Mouse (Mus musculus): ENCODE results near the gene 4931428F04Rik.
"Not testable (repeated sequence)": the region's sequence is repeated elsewhere in the genome, so short reads cannot be mapped to it uniquely, and the experiment has no call there.

The 4931428F04Rik gene

DNA sequence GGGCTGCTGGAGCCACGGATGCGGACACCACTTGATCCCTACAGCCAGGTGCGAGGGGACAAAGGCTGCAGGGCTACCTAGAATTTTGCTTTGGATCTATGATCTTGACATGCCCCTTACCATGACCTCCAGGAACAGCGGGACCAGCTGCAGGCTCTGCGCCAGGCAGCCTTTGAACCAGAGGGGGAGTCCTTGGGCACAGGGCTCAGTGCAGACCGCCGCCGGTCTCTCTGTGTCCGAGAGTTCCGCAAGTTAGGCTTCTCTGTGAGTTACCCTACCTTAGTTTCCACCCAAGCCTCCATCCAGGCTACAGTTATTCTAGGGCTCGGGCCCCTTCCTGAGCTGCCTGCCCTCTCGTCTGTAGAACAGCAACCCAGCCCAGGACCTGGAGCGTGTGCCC, 18.0 kb upstream of the 4931428F04Rik start:
- no peak for DNase-seq (ENCODE audit: low spot score)

DNA sequence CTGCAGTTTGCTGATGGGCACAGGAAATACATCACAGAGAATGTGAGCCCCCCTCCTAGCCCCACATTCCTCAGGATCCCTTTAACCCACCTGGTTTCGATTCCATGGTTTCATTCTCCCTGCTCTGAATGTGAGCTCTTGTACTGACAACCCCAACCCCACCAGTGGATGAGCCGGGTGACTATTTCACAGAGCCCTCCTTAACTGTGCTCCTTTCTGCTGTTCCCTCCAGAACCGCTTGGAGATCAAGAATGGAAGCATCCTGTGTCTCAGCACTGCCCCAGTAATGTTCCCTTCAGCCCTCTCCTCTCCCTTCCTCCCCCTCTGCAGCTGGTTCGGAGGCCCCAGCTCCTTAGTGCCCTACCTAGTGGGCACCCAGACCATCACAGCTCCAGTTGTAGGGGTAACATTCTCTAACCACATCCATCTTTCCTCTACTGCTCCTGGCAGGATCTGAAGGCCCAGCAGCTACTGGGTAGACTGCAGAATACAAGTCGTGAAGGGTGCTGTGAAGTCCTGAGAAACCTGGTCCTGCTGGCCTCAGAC, 16.6 kb upstream of the 4931428F04Rik start:
- no peak for DNase-seq (ENCODE audit: low spot score)

DNA sequence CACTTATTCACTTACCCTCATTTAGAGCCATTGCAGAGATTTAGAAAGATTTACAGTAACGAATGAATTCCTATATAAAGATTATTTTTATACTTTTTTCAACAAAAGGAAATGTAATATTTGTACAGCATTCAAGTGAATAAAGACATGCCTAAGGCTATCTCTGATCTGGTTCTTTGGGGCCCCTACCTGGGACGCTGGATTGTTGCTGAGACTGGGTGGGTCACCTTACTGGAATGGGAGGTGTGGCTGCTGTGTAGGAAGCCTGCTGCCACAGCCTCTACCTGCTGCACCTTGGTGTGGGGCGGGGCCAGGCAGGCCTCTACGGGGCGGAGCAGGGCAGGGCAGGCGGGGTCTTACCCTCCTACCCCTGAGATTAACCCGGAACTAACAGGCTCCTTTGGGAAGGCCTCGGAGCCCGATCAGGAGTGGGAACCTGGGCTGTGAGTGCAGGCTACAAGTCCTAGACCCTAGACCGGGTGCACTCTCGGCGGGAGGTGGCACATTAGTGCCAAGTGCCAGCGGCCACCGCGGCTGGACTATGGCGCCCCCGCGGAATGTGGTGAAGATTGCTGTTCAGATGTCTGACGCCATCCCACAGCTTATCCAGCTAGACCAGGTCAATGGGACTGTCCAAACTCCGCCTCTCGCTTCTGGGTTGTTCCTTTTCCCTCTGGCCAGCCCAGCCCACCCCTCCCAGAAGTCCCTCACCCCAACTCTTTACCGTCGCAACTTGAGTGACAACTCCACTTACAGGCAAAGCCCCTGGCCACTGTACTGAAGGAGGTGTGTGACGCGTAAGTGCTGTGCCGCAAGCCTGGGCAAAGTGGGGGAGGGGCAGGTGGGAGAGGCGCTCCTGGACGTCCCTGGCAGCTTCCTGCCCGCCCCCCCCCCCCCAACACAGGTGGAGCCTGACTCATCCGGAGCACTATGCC, 15.8 kb upstream of the 4931428F04Rik start, which contains the start of gene Elmo3:
Gene Elmo3, plus strand, starts transcription at position 391 of the 935 bp plus-strand sequence.
- peak; percentile 42 for DNase-seq (ENCODE audit: low spot score)

DNA sequence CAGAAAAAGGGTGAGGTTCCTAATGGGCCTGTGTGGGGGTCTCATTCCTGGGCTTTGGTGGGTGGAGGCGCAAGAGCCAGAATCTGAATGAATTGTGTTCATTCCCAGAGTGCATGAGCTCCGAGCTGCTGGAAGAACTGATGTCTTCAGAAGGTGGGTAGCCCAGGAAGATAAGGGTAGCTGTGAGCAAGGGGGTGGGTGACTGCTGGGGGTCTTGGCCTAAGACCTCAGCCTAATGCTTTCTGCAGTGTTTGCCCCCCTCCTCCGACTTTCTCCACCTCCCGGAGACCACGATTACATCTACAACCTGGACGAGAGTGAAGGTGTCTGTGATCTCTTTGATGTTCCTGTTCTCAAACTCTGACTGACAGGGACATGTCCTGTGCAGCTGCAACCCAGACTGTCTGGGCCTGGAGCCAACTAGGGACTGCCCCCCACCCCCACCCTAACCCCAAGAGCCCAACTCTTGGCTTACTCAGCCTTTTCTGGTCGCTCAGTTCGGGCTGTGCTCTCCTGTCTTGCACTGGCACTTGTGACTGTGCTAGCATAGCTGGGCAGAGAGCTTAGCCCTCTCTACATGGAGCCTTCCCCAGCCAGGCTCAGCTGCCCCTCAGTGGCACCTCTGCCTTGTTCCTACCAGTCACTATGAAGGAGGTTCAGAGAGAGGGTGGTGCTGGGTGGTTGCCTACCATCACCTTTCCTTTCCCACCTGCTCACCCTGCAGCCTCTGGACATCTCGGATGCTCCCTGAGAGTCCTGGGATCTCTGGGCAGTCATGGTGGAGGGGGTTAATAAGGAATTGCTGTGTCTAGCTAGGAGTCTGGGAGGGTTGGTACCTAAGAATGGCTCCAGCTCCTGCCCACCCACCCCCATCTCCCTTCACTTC, 14.9 kb upstream of the 4931428F04Rik start:
- DNase-seq (ENCODE audit: low spot score): no peak

DNA sequence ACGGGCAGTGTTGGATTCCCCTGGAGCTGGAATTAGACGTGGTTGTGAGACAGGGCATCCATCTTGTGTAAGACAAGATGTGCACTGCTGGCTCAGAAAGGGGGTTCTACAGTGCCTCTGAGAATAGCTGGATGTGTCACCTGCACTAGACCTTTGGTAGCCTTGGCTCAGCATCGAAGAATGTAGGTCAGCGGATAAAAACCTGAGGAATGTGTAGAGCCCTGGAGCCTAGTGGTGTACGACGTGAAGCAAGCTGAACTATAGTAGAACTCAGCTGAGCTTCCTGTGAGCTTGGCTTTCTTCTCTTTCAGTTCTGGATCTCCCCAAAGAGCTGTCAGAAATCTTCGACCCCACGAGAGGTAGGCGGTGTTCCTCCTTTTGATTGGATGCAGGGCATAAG, 14.2 kb upstream of the 4931428F04Rik start:
- DNase-seq (ENCODE audit: low spot score): no peak

DNA sequence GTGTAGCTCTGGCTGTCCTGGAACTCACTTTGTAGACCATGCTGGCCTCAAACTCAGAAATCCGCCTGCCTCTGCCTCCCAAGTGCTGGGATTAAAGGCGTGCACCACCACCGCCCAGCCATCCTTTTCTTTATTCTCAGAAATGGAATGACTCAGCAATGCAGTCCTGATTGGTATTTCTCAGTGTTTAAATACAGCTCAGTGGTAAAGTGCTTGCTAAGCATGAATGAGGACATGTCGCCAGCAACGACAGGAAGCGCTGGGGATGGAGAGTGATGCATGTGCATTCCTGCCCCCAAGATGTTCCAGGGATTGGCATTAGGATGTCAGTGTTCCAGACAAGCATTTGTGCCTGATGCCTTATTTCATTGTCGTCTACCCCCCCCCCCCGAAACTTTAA, 13.7 kb upstream of the 4931428F04Rik start:
- no peak for DNase-seq (ENCODE audit: low spot score)

DNA sequence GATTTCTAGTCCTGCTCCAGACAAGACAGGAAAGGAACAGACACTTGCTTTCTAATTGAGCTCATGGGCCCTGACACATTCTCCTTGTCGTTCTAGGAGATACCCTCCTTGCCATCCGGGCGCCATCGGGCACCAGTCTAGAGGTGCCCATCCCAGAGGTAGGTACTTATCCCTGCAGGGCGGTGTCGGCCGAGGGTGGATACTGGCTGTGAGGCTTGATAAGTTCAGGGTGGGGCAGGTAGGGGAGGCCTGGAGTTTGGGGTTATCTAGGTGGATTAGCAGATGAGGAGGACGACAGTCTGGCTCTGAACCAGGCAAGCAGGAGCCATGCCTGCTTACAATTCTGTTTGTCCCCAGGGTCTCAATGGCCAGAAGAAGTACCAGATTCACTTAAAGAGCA, 10.3 kb upstream of the 4931428F04Rik start:
- no peak for DNase-seq (ENCODE audit: low spot score)

DNA sequence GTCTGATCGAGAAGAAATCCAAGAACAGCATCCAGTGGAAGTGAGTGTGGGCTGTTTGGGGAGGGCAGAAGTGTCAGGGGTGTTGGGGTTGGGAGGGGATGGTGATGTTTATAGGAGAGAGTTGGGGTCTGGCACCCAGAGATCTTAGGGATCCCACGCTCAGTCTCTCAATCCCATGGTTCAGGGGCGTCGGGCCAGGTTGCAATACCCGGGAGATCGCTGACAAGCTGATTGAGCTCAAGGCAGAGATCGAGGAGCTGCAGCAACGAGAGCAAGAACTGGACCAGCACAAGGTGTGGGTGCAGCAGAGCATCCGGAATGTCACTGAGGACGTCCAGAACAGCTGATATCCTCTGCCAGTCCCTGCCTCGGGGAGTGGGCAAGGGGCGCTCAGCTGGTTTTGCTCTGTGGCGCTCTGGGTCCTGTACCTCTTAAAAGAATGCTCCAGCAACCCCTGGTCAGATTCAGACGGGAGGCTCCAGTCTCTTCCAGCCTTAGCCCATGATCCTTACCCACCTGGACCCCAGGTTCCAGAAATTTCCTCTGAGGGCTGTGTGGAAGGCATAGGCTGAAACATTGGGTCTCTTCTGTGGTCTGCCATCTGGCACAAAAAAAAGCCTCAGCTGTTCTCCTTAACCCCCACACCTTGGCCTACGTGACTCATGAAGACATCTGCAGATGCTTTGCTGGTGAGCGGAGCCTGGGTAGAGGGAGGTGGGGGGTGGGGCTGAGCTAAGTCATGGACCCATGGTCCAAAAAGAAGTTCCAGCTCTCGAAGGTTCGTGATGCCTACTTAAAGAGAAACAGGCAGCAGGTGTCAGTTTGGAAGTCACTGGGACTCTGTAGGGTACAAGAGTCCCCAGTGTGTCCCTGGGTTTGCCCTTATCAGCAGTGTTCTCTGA, 8.9 kb upstream of the 4931428F04Rik start:
- no peak for DNase-seq (ENCODE audit: low spot score)

DNA sequence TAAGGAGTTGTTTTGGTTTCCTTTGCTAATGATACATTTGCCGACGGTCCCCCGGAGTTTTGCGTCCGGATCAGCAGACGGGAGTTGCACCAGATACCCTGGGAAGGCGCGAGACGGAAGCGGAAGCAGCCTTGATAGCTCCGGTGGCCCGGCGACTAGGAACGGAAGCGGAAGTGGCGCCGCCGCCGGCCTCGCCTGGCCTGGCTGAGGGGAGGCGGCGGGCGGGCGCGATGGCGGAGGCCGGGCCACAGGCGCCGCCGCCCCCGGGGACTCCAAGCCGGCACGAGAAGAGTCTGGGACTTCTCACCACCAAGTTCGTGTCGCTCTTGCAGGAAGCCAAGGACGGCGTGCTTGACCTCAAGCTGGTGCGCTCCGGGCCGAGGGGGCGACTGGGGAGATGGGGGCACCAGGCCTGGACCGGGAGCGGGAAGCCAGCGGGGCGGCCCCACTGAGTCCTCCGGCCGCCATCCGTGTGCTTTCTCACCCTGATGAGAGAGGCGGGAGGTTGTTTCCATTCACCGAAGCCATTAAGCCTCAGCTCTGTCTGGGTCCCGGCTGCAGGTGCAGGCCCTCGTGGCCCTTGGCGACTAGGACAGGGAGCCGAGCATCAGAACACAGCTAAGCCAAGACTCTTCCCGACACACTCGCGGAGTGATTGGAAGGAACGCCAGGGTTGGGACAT, 8.0 kb upstream of the 4931428F04Rik start, which contains the start of gene E2f4:
Gene E2f4, plus strand, starts transcription at position 153 of the 682 bp plus-strand sequence.
- DNase-seq (ENCODE audit: low spot score): peak; percentile 60

DNA sequence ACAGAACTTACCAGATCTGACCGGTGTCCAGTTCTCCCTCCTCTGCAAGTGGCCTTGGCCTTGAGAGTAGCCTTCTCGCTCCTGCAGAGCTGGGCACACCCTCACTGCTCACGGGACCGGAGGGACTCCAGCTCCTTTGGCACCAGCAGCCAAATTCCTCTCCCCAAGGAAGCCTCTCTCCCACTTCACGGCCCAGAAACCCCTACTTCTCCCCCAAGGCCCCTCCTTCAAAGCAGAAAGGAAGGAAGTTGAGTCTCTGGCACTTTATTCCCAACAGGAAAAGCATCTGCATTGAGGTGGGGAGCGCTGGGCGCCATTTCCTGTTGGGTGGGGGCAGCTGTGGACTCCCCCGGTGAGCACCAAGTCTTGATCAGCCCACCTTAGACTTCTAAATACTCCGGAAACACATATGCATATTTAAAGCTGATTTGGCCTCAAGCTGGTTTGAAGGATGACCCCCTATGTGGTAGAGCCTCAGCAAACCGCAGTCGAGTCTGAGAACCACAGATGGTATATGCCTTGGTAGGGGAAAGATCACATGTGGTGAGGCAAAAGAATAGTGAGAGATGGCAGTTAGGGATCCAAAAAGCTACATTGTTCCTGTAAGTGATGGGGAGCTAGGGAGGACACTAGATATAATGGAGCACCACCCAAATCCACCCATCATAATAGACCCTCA, 6.4 kb upstream of the 4931428F04Rik start, which contains the start of gene Exoc3l:
Gene Exoc3l, minus strand, starts transcription at position 207 of the 679 bp plus-strand sequence.
- no peak for DNase-seq (ENCODE audit: low spot score)

DNA sequence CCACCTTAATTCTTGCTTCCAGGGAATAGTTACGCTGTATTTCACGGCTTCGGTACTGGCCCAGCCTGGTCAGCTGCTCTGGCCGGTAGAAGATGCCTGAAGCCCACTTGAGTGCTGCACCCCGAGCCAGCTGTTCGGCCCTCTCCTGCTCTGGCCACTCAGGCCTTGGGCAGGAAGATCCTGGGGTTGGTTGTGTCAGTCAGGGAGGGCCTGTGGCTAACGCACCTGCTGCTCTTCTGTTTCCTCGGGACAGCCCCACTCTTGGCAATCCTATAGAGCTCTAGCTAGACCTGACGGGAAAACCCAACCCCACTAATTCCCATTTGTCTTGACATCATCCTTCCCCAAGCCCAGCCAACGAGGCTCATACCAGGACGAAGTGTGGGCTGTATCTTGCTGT, 5.6 kb upstream of the 4931428F04Rik start:
- DNase-seq (ENCODE audit: low spot score): no peak

DNA sequence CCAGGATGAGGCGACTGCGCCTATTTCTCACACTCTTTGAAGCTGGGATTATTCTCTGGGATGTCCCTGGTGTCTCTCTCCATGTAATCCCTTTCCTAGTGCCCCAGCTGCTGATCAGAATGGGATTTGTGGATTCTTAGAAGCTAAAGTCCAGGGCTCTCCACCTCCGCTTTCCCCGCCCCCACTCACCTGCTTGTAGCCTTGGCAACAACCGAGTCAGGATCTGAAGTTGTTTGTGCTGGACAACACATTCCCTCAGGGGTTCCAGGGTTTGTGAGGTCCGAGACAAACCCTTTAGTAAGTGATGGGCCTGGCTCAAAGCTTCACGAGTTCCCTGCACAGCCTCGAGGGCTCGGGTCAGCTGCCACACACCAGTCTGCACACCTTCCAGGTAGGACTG, 5.1 kb upstream of the 4931428F04Rik start:
- no peak for DNase-seq (ENCODE audit: low spot score)

DNA sequence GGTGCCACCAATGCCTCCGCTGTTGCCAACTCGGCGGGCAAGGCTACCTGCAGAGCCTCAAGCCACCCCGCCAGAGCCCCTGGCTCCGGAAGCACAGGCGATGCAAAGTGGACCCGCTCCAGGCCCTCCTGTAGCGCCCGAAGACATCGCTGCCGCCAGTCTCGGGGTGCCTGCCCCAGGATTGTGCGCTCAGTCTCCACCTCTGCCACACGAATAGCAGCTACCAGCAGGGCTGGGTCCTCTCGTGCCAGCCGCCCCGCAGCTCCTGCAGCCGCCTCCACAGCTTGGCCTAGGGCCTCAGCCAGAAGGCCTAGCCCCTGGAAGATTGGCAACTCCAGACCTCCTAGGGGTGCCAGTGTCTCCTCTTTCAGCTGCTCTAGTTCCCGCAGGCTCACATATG, 3.7 kb upstream of the 4931428F04Rik start:
- no peak for DNase-seq (ENCODE audit: low spot score)

DNA sequence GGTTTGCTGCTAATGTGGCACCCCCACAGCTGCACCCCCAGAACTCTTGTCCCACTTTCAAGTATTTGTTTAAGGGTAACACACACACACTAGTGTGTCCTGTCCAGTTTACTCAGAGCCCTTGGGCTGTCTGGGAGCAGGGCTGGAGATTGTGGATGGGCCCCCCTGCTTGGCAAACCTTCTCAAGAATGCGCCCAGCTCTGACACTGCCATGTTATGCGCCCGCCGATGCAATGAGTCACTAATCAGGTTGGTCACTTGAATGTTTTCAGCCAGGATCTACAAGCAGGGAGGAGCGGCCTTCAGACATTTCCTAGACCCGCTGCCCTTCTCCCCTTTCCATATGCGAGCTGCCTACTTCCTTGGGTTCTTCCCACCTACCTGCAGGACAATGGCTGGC, 2.8 kb upstream of the 4931428F04Rik start:
- no peak for DNase-seq (ENCODE audit: low spot score)

DNA sequence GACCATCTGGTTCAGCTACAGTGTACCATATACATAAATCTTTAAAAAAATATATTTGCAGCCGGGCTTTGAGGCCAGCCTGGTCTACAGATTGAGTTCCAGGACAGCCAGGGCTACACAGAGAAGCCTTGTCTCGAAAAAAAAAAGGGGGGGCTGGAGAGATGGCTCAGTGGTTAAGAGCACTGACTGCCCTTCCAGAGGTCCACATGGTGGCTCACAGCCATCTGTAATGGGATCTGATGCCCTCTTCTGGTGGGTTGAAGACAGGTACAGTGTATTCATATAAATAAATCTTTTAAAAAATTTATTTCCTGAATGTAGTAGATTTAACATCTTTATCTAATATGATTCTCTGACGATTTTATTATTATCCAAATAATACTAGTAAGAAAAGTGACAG, 2.1 kb upstream of the 4931428F04Rik start:
- DNase-seq (ENCODE audit: low spot score): not testable (repeated sequence)

DNA sequence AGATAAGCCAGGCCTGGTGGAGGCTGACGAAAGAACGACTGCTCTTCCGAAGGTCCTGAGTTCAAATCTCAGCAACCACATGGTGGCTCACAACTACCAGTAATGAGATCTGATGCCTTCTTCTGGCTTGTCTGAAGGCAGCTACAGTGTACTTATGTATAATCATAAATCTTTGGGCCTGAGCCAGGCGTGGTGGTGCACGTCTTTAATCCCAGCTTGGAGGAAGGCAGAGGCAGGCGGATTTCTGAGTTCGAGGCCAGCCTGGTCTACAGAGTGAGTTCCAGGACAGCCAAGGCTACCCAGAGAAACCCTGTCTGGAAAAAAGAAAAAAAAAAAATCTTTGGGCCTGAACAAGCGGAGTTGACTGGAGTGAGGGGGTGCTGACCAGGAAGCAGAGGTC, 1.7 kb upstream of the 4931428F04Rik start:
- DNase-seq (ENCODE audit: low spot score): not testable (repeated sequence)

DNA sequence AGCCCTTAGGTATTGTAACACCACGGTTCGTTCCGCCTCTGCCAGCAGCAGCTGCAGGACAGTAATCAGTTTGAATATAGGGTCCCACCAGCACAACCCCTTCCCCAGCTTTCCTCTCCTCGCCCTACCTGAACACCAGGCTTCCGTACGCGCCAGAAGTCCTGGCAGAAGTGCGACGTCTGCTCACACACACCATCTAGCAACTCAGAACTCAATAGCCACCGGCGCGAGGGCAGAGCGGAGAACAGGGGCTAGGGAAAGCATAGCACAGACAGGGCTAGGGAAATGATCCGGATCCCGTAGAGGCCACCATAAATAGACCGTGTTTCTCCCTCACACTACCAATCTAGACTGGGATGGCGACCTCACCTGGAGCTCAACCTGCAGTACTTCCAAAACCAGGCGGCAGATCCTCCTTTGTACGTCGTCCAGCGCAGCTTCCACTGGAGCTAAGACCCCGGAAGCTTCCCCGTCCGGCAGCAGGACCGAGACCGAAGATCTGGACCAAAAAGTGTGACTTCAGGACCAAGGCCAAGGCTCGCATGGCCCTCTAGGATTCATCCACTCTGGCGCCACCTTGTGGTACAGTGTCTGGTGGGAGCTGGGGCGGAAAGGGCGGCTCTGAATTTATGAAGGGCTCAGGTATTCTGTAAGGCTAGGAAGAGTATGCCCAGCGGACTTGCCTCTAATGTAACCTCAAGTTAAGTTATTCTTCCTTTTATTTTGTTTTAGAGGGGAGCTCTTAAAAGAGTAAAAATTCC, 1.1 kb upstream of the 4931428F04Rik start:
- DNase-seq (ENCODE audit: low spot score): peak; percentile 90

DNA sequence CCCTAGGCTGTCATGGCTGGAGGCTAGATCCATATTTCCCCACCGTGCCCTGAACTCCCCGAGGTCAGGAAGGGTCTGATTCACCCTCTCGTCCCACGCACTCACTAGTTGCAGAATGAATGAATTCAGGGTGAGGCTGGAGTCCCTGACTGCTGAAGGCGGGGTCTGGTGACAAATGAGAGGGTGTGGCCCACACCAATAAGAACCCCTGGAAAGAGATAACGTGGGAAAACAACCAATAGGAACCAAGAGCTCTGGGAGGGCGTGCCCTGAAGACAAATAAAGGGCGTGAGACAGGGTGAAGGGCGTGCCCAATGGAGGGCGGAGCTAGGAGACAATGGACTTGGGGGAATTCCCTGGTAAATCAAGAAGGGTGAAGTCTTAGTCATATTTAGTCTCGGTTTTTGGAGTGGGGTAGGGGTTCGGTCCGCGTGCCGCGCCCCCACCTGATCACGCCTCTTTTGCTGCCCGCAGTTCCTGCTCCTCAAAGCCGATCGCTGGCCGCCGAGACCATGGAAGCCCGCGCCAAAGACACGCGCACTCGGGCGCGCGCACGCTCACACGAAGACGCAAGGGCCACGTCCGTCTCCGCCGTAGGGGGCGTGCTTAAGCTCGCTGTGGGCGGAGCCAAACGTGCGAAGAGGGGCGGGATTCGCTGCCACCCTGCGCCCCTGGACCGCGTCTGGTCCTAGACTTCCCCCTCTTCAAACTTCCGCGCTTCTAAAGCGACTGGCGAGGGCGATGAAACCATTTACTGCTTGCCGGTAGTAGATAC, 519 bp downstream of the 4931428F04Rik start:
- DNase-seq (ENCODE audit: low spot score): peak; percentile 78

Data from ovary, postnatal 10 days (tissue).